Mouse (Mus musculus) neutrophil, adult 5-6 weeks (primary cell): ENCODE measurements around the gene Zfp507. TPM values are rescaled to one million over a fixed set of nuclear protein-coding genes. Genes with fewer than 3 reads are reported as not detected.

Experiments
- ATAC-seq: fragments of 151-379, 151-347 bp; 2 replicates; pipeline ENCODE4 v1.8.0; 2017; ENCODE audit warnings: mild to moderate bottlenecking, moderate TSS enrichment; ENCODE audit not compliant: insufficient number of reproducible peaks, poor library complexity, low FRiP score, severe bottlenecking; ENCODE audit errors: extremely low read depth
- total RNA-seq: library from RNA; stranded (forward); fragments of 200-1000 nt; gene quantifications from 2 replicates; pipeline ENCODE4 v1.2.3, GENCODE M21; 2017

Zfp507 gene
- 24.6 and 27.7 TPM in 2 replicates for total RNA-seq

DNA sequence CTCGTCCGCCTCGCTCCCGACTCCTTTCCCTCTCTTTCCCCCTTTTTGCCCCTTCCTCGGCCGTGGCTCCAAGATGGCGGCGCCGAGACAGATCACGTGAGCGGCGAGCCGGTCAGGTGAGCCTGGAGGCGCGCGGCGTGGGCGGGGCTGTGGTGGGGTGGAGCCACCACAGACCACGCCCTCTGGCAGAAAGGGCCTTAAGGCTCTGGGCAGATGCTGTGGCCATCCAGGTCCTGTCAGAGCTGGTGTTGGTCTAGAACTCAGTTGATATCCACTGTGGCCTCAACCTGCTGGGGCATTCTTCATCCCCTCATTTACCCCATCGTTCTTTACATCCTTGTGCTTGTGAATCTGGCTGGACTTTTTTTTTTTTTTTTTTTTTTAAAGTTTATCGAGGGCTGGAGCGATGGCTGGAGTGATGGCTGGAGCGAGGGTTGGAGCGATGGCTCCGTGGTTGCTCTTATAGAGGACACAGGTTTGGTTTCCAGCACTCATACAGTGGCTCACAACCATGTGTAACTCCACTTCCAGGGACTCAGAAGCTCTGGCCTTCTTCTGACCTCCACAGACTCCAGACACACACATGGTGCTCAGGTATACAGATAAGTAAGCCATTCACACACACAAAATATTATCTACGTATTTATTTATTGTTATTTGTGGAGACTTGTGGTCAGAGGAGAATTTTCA lies at the start of gene Zfp507:
Gene Zfp507, minus strand, starts transcription at position 98 of the 690 bp plus-strand sequence.
- peak; percentile 85 for ATAC-seq

DNA sequence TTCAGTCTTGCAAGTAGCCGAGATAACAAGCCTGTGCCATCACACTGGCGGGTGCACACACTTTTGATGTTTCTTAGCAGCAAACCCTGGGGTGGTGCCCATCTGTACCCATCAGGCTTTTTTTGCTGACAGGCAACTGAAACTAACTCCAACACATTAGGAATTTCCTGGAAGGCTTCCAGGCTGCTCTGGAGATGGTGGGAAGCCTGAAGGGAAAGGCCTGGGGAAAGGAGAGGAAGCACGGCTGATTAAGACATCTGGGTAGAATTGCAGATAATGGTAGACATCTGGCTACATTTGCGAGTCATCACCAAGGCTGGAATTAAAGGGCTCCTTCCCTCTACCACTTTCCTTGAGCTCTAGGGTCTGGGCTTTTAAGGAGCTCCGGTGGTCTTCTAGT lies 47.6 kb upstream of the Zfp507 start:
- no peak for ATAC-seq

DNA sequence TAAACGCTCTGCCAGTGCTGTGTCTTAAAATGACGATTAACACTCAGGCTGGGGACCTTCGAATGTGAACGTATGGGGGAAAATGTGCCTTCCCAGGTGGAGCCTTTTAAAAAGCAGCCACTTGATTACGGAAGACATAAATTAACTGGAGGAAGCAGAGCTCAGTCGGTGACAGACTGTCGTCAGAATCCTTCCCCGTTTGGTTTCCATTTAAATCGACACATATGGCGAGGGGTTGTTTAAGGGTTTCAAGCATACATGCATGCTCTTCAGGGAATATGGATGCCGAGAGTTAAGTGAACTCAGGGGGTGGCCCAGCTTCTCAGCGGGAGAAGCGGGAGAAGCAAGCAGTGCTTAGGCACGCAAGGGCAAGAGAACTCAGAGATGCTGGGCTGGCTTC lies 45.7 kb upstream of the Zfp507 start:
- ATAC-seq, result no peak

DNA sequence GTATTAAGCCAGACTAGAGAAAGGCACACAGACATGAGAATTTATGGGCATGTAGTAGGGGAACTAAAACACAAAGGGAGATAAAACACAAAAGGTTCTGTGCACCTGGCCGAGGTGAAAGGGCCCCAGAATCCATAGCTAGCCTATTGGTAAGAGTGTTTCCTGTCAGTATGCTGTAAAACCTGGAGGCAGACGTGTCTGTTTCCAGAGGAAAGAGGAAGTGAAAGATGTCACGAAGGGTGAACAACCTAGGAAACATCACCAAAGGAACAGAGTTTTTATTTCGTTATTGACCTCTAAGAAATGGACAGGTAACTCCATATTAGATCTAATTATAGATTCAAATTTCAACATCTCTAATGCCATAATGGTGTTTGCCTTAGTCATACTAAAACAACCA lies 37.7 kb upstream of the Zfp507 start:
- no peak for ATAC-seq

DNA sequence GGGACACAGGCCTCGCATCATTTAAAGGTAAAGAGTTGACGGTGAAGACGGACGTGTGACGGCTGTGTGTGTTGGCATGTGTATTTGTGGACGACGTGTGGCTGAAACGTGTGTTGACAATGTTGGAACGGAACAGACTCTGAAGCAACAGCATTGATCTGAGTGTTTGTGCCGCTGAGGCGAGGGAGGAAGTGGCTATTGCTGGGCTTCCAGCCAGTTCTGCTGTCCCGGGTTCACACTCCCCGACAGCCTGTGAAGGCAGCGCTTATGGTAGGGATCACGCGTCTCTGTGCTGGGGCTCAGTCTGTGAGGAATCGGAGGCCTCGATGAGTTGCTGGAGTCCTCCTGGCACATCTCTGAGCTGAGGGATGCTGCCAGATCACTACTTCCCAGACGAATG lies 34.0 kb upstream of the Zfp507 start:
- ATAC-seq, result no peak

DNA sequence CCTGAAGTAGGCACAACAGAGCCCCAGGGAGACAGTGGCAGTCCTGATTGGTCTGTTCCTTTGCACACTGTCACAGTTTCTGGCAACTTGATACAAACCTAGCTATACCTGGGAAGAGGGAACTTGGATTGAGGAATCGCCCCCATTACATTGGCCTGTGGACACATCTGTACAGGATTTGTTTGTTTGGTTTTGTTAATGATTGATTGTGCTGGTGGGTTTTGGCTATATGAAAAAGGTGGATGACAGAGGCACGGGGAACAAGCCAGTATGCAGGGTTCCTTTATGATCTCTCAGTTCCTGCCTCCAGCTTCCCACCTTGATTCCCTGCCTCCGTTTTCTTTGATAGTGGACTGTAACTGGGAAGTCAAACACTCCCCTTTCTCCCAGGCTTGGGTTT lies 33.6 kb upstream of the Zfp507 start:
- no peak for ATAC-seq

DNA sequence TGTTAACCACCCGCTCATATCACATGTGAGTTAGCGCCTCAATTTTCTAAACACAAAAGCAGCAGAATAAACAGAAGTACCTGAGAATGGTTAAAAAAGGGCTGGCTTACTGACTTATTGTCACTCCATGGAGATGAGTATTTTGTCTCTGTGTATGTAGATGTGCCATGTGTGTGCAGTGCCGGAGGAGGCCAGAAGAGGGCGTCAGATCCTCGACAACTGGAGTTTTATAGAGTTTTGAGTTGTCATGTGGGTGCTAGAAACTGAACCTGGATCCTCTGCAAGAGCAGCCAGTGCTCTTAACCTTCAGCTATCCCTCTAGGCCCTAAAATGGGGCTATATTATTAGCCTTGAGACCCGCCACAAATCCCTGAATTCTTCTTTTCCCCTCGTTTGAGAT lies 27.3 kb upstream of the Zfp507 start:
- no peak for ATAC-seq

DNA sequence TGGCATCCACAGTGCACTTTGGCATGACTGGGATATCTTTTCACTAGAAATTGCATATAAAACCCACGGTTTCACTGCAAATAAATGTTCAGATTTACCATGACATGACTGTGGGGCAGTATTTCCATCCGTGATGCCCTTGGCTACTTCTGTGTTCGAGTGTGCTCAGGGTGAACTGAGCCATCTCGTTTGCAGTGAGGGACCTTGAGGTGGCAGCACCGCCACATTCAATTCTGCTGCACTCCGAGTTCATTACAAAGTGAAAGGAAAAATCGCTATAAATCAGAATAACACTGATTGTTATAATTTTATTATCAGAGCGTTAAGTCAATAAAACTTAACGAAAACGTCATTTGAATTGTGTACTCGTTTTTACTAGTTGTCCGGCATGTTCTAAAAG lies 21.1 kb upstream of the Zfp507 start:
- no peak for ATAC-seq

DNA sequence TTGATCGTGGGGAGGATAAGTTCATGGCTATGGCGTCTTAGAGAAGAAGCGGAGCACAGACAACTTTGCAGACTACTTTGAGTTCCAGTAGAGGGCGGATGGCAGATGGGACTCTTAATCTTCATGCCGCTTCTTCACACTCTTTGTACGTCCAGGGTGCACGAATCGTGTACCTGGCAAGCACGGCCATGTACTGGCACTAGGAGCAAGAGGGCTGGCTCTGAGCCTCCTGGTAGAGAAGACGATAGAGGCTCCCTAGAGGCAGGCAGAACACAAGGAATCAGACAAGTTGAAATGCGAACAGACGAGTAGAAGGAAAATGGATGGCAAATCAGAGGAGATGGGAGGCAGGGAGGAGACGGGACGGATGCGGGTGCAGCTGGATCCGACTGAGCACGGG lies 19.5 kb upstream of the Zfp507 start:
- ATAC-seq, result no peak

DNA sequence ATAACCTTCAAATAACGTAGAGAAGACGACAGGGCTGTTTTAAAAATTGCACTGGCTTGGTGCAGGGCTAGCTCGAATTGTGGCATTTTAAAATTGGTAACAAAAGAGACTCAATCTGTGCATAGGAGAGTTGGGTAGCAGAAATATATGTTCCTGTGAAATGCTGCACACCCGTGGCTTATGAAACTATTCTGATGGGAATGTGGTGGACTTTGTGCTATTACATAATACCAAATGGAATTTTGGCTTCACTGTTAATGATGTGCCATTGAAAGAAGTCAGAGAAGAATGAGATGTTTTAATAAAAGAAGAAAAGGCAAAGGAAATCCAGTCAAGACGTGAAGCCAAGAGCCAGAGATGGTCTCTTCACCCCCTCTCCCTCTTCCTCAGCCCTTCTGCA lies 18.6 kb upstream of the Zfp507 start:
- ATAC-seq, result no peak

DNA sequence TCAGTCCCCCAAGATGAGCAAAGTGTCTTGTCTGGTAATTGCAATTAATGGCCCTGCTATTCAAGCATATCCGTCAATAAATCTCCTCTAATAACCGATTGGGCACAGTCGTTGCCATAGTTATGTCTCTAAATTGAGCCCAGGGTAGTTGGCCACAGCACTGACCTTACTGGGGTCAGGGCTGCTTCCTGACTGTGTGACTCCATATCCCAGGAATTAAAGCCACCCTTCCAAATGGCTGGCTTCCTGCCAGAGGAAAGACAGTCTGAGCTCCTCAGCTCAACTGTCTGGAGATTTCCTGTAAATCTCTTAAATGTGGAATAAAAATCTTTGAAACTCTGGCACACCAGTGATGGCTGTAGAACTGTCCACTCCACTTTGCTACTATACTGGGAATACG lies 16.7 kb upstream of the Zfp507 start:
- ATAC-seq, result no peak

DNA sequence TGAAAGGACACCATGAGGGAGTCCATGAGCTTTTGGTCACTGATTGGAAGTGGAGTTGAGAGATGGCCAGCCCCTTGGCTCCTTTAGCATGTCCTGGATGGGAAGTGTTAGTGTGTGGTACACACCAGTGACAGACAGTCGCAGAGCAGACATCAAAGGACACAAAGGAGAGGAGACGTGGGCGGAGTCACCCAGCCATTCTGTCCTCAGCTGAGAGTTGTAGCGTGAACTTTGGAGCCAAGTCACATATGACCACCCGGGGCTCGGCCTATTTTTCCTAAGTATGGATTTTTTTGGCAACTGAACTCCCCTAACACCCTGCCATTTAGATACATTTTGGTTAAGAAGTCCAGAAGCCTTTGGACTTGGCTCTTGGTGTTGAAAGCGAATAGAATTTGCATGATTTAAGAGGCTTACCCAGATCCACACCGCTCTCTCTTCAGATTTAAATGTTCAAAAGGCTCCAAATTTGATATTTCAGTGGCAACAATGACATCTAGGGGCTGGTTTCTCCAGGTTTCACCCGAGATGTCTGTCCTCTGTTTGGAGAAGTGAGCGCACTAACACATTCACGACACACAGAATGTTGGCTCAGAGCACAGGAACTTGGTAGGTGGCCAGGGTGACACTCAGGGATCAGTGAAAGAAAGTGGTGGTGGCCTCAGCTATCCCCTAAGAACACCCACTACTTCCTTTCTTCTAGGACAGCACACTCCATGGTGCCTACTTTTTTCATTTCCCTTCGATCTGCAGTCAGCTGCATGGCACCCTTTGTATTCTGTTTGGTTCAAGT lies 12.2 kb upstream of the Zfp507 start:
- ATAC-seq, result no peak

DNA sequence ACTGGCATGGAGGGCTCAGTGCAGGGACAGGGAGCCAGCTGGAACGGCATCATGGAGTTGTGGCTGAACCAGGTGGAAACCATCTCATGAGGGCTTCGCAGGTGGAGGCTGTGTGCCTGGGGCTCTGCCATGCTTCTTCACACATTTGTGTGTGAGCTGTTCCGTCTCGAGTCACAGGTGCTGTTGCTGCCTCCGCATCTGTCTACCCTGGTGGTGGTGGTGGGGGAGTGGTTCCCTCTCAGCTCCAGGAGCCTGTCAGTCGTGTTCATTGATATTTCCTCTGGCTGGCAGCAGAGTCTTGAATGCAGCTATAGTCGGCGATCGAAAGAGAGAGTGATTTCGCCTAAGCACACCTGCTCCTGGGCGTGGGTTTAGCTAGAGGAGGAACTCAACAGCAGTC lies 10.5 kb upstream of the Zfp507 start:
- ATAC-seq, result no peak

DNA sequence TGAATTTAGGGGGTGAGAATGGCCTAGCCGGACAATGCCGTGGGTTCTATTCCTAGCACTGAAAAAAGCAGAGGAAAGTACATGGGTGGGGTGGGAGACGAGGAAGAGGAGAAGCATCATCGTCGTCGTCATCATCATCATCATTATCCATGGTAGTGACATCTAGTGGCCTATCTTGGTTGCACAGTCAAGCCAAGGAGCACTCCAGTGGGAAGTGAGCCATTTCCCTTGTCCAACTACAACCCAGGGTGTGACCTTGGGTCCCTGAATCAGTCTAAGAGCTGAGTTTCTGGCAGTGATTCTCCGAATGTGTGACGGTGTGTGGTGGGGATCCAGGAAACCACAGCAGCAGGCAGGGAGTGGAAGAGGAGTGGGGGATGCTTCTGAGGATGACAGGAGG lies 7.9 kb upstream of the Zfp507 start:
- no peak for ATAC-seq

DNA sequence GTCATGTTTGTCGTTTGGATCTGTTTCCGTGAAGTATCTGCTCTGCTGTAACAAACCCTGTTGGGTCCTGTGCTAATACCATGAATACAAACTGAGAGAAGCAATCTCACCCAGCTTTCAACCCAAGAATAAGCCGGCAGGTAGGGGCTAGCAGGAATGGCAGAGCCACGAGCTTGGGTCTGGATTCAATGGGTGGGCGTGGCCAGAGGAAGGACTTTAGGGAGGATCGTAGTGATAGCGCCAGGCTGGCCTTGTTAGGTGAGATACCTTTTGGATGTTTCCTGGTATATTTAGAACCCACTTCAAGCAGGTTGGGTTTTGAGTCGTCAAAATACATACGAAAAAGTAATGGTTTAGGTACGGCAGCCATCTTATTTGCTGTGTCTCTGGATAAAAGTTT lies 1.4 kb upstream of the Zfp507 start:
- ATAC-seq, result no peak

DNA sequence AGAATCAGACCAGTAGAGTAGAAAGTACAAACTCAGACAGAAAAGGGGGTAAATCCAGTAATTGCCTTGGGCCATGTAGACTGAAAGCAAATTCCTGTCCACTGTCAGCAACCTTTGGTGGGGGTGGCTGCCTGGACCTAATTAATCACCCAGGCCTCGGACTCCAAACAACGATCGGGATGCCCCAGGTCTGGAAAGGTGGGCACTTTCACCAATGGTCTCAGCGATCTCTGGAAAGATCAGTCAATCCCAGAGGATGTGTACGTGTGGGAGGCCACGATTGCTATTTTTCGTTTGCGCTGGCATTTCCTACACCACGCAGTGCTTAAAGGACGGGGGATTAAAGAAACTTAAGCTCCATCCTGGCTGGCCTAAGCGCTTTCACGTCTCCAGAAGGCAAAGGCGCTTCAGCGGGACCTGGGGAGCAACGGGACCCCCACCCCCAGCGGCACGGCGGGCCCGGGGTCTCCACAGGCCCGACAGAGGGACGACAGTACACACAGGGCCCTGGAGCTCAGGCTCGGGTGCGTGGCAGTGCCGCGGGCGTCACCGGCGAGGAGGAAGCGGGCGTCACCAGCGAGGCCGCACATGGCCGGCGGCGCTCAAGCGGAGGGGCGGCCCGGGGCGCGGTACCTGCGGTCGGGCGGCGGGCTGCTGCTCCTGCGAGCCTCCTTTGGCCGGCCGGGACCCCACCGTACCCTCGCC lies 450 bp downstream of the Zfp507 start:
- peak; percentile 46; the same call in 1 of the 2 replicates for ATAC-seq

DNA sequence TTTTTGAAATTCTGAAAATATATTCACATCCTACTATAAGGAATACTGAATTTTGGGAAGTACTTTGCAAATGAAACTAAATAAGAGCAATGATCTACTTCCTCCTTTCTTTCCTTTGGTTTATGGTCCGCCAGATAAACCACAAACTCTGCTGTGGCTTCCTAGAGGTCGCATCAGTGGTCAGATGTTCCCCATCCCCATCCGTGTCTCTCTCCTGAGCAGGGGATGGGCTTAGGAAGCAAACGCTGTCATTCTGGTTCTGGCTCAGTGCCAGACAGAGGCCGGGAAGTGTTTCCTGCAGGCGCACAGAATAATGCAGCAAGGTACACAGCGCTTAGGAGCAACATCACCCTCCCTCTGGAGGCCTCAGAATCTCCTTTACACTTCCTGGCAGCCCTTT lies 6.7 kb downstream of the Zfp507 start:
- ATAC-seq, result no peak

DNA sequence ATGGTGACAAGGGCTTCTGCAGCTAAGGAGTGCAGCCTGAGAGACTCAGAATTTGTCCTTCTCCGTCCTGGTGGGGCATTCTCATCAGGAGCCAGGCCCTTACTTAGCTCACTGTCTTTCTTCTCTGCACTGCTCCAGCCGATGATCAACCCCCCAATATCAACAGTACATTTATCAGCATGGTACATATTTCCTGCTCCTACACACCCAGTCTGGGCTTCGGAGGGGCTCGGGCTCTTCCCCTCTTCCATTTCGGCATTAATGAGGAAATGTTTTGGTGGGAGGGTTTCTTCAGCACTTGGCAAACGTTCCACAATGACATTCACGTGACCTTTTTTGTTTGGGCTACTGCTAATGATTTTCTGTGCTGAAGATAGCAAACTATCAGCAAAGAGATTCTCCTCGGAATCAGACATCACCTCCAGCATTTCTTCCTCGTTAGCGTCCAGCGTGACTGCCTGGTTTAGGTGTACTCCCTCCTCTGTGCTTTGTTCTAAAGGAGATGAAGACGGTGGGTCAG lies 8.6 kb downstream of the Zfp507 start:
- no peak for ATAC-seq

DNA sequence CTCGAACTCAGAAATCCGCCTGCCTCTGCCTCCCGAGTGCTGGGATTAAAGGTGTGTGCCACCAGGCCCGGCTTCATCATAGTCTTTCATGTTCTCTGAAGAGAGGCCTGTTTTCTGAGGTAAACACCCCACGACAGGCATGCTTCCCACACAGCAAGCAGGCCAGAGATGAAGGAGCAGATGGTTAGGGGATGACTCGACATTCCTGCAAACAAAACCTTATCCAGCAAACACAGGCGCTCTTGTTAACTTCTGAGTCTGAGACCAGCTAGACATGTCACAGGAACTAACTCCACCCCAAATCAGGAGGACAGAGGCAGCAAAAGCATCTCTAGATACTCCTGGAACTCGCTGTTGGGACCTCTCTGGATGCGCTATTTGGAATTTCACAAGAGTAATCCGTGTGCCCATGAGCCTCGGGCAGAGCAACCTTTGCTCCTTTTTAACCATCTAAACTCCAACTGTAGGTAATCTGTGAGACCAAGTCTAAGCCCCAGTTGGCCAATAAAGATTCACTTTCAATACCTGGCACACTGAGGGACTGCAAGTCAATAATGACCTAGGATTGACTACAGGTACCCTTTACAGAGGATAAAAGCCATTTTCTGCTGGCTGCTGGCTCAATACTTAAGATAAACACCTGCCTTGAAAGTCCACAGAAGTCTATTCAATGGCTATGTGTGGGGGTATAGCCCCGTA lies 10.5 kb downstream of the Zfp507 start:
- ATAC-seq, result no peak
